Mouse (Mus musculus) layer of hippocampus, adult 6 months (tissue): ENCODE results near the gene Impg2. TPM values are rescaled to one million over a fixed set of nuclear protein-coding genes. Genes with fewer than 3 reads are reported as not detected.

ENCODE experiments used
- long read RNA-seq, 2 experiments: library from polyadenylated mRNA; unstranded; transcript quantifications; one replicate each; pipeline ENCODE4 v2.0.0; 2019 to 2020
- polyA plus RNA-seq: library from polyadenylated mRNA; unstranded; fragments of <200 nt; fragmentation: Nextera tagmentation; gene quantifications from 2 replicates; pipeline ENCODE4 v1.2.3, GENCODE M21; 2021

The Impg2 gene
- 0.03 and 0.04 TPM in 2 replicates for polyA plus RNA-seq
- long read RNA-seq, experiment 1, result 0 reads
- long read RNA-seq, experiment 2, result 0 reads

GRCm38 (mm10) chr16:56204051-56204450, at the start of gene Impg2:
Gene Impg2 (plus strand): TSS chr16:56204313.

Other genes starting within 250 kb of the Impg2 start
- 1,298 and 1,421 TPM in 2 replicates for gene Rpl24, start 238.0 kb upstream of the Impg2 start, polyA plus RNA-seq
- 10.4 and 13.1 TPM in 2 replicates for gene Zbtb11, start 230.4 kb upstream of the Impg2 start, polyA plus RNA-seq
- 161 and 205 TPM in 2 replicates for gene Pcnp, start 174.6 kb upstream of the Impg2 start, polyA plus RNA-seq
- 10.2 and 10.9 TPM in 2 replicates for gene Trmt10c, start 166.5 kb upstream of the Impg2 start, polyA plus RNA-seq
- 18.2 and 21.7 TPM in 2 replicates for gene Senp7, start 156.0 kb upstream of the Impg2 start, polyA plus RNA-seq